In the genomic region with DNA sequence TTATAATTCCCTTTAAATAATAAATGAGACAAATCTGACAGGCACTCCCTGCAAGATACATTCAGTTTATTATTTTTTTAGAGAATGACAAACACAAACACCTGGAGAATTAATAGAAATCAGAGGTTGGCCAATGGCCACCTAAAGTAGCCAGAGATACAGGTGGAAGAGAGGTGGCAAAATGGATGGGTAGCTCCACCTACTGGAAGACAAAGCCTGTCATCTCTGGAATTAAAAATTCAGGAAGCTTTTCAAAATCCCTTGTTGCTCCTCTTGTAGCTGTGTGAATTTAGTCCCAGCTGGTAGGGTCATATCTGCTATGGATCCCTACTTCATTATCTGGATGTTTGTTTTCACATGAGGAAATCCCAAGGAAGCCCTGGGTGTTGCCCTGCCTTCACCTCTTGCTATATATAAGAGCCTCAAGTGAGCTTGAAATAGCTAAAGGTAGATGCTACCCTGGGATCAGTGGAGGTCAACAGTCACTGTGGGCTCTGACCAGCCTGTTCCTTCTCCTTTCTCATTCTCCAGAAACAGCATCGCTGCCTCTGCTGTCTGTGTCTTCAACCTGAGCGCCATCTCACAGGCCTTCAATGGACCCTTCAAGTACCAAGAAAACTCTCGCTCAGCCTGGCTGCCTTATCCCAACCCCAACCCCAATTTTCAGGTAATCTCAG, we compare ENCODE assay signal across 9 mouse cellular contexts.
DNase-seq lines count a peak whose midpoint lies in the region; ATAC-seq lines count a peak whose summit lies in the region.
"Had no signal": no experiment of that assay in that cellular context is flagged by ENCODE, and none has a peak within 500 bp of the region (broad histone marks: within the 10 kb centered on the region; RNA-seq: fewer than 3 reads in every experiment).

No protein-coding gene starts in this region.

- intact Hi-C loops in left cerebral cortex, postnatal 4 days (cut with DNase I): loop anchor here (5.0 kb wide), 1 partner anchor 321 kb away; no protein-coding TSS in a partner anchor

- no peaks in the 10 kb centered on the region for H3K27me3 ChIP-seq in splenic B cell, adult 2 months (ENCODE audit: control insufficient read depth, insufficient read depth, low read length, poor library complexity, severe bottlenecking)
- H3K27me3 ChIP-seq: lung, embryonic 15.5 days had no signal

- no peaks in the 10 kb centered on the region for H3K36me3 ChIP-seq in splenic B cell, adult 2 months (ENCODE audit: control insufficient read depth, insufficient read depth, low read length, poor library complexity, severe bottlenecking)
- H3K36me3 ChIP-seq: lung, embryonic 15.5 days had no signal

- ATAC-seq in frontal cortex, adult (ENCODE audit: low TSS enrichment): 0 out of 2 replicates have a peak, but pooled peaks have one; percentile 44

- DNase-seq in frontal cortex, postnatal 10 days (ENCODE audit: low spot score in 2 of 2): no peak
- peak; percentile 27 for DNase-seq in left cerebral cortex, postnatal 4 days
- no peak for DNase-seq in left cerebral cortex, adult 8-10 months (ENCODE audit: low spot score in 2 of 2)
- peak; percentile 72 to 77 for DNase-seq in cerebellum, postnatal 10 days
- peak; percentile 2 for DNase-seq in splenic B cell, adult 2 months (ENCODE audit: low read depth, low spot score)
- no peak for DNase-seq in ovary, postnatal 36 days (ENCODE audit: low spot score)
- no peak for DNase-seq in urinary bladder, postnatal 10 days (ENCODE audit: low spot score)

Comparison
In these comparisons a context has a peak if more than half of its experiments do, and no peak if none do; other contexts are left out.
1. DNase-seq: peak in left cerebral cortex, postnatal 4 days (single experiment), cerebellum, postnatal 10 days (2 of 2) and splenic B cell, adult 2 months (single experiment); none in frontal cortex, postnatal 10 days (0 of 2), left cerebral cortex, adult 8-10 months (0 of 2), ovary, postnatal 36 days (single experiment) and urinary bladder, postnatal 10 days (single experiment).